Mouse (Mus musculus) embryo, embryonic 9.5 days (tissue): ENCODE results near the gene Fbxl2.

Experiments
- DNase-seq: peaks from one replicate; pipeline ENCODE4 v3.0.0-alpha.2; 2017; ENCODE audit errors: extremely low spot score

Gene Fbxl2

DNA sequence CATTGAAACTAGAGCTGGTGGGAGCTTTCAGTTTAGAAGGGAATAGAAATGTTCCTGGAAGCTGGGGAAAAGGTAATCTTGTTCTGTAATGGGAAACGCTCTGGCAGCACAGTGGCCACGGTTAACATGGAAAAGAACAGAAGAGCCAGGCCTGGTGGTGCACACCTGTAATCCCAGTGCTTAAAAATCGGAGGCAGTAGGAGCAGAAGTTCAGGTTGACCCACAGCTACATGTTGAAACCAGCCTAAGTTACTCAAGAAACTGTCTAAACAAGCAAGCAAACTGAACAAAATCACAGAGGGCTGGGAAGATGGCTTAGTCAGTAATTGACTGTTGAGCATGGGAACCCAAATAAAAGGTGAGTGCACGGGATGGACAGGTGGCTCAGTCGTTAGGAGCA lies 121.1 kb downstream of the Fbxl2 start:
- no peak for DNase-seq

DNA sequence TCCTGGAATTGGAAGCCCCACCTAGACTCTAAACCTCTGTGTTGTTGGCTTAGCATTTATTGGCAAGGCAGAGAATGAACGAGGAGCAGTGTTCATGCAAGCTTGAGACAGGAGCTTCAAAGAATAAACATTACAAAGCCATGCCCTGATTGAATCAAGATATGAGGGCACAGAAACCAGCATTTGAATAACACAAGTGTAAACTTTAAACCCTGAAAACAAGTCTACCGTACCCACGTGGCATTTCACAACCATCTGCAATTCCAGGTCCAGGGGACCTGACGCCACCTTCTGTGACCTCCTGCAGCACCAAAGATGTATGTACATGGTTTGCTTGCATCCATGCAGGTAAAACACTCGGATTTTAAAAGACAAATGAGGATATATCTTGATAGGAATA lies 123.3 kb downstream of the Fbxl2 start:
- DNase-seq = no peak

DNA sequence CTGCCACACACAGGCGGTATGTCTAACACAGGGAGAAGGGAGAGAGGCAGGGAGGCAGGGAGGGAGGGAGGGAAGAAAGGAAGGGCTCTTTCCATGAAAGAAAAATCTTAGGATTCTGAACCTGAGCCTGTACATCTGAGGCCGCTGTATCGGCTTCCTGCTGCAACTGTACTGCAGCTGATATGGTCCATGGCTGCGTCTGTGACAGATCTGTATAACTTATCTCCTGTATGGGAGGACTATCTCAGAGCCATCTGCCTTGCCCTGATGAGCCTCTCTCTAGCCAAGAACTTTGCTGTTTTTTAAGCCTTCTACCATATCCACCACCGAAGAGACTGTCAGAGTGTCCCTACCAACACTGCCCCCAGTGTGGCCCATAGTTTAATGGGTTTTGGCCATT lies 130.2 kb downstream of the Fbxl2 start:
- no peak for DNase-seq
